Mouse (Mus musculus): ENCODE results near the gene Zfp652. TPM values are rescaled to one million over a fixed set of nuclear protein-coding genes. Genes with fewer than 3 reads are reported as not detected.
A peak's percentile ranks its signal among the peaks of the same experiment; 100 is the strongest.
"Not testable (repeated sequence)": the region's sequence is repeated elsewhere in the genome, so short reads cannot be mapped to it uniquely, and the experiment has no call there.

The Zfp652 gene
- total RNA-seq, 2 experiments from 2014 or later = 50.8 to 53.1 TPM

GRCm38 (mm10) chr11:95842074-95842681 is 129.7 kb downstream of the Zfp652 start, which contains the start of gene Abi3:
Gene Abi3, minus strand, starts transcription at chr11:95842476.
- intact Hi-C loops (cut with DNase I) = no loop called here
- no peak for DNase-seq

GRCm38 (mm10) chr11:95842953-95843352 is 130.5 kb downstream of the Zfp652 start:
- no peak for DNase-seq
- intact Hi-C loops (cut with DNase I) = no loop called here

GRCm38 (mm10) chr11:95843421-95843950 is 131.0 kb downstream of the Zfp652 start:
- intact Hi-C loops (cut with DNase I) = no loop called here

GRCm38 (mm10) chr11:95844935-95845334 is 132.5 kb downstream of the Zfp652 start:
- intact Hi-C loops (cut with DNase I) = no loop called here
- no peak for DNase-seq

More at GRCm38 (mm10) chr11:95843421-95843950, 131.0 kb downstream of the Zfp652 start:
- no peak for DNase-seq

GRCm38 (mm10) chr11:95850898-95851297 is 138.4 kb downstream of the Zfp652 start:
- intact Hi-C loops (cut with DNase I) = no loop called here
- DNase-seq = no peak

- DNase-seq = peak; percentile 57
- intact Hi-C loops (cut with DNase I) = no loop called here
Measured at GRCm38 (mm10) chr11:95853684-95854083, 141.2 kb downstream of the Zfp652 start.

- intact Hi-C loops (cut with DNase I) = loop anchor here (2.0 kb wide), 1 partner anchor 31 kb away; no protein-coding TSS in a partner anchor
- DNase-seq = no peak
Measured at GRCm38 (mm10) chr11:95857306-95857705, 144.8 kb downstream of the Zfp652 start.

GRCm38 (mm10) chr11:95857716-95858527 is 145.4 kb downstream of the Zfp652 start:
- intact Hi-C loops (cut with DNase I) = loop anchor here (2.0 kb wide), 1 partner anchor 31 kb away; no protein-coding TSS in a partner anchor
- no peak for DNase-seq

GRCm38 (mm10) chr11:95858528-95859467 is 146.3 kb downstream of the Zfp652 start:
- intact Hi-C loops (cut with DNase I) = no loop called here
- DNase-seq = peak; percentile 99

- intact Hi-C loops (cut with DNase I) = no loop called here
- DNase-seq = peak; percentile 71
Measured at GRCm38 (mm10) chr11:95859468-95859855, 147.0 kb downstream of the Zfp652 start.

- DNase-seq = no peak
- intact Hi-C loops (cut with DNase I) = no loop called here
Measured at GRCm38 (mm10) chr11:95860071-95860490, 147.6 kb downstream of the Zfp652 start.

GRCm38 (mm10) chr11:95861397-95861796 is 148.9 kb downstream of the Zfp652 start:
- intact Hi-C loops (cut with DNase I) = no loop called here
- DNase-seq = no peak

- intact Hi-C loops (cut with DNase I) = no loop called here
- no peak for DNase-seq
Measured at GRCm38 (mm10) chr11:95869442-95869841, 157.0 kb downstream of the Zfp652 start.

GRCm38 (mm10) chr11:95869918-95870470 is 157.5 kb downstream of the Zfp652 start:
- DNase-seq = no peak

GRCm38 (mm10) chr11:95875804-95876203 is 163.3 kb downstream of the Zfp652 start:
- intact Hi-C loops (cut with DNase I) = loop anchor here (10.0 kb wide), 1 partner anchor 99 kb away; no protein-coding TSS in a partner anchor
- DNase-seq = no peak

More at GRCm38 (mm10) chr11:95869918-95870470, 157.5 kb downstream of the Zfp652 start:
- intact Hi-C loops (cut with DNase I) = loop anchor here (10.0 kb wide), 1 partner anchor 105 kb away; no protein-coding TSS in a partner anchor

- DNase-seq = peak; percentile 78
- intact Hi-C loops (cut with DNase I) = loop anchor here (10.0 kb wide), 1 partner anchor 99 kb away; no protein-coding TSS in a partner anchor
Measured at GRCm38 (mm10) chr11:95876296-95876695, 163.8 kb downstream of the Zfp652 start.

GRCm38 (mm10) chr11:95879861-95880260 is 167.4 kb downstream of the Zfp652 start:
- intact Hi-C loops (cut with DNase I) = loop anchor here (10.0 kb wide), 2 partner anchors 75 to 95 kb away; no protein-coding TSS in a partner anchor
- DNase-seq = not testable (repeated sequence)
